Mouse (Mus musculus) lung, adult 2 months (tissue): ENCODE data around the gene Akr1d1. TPM values are rescaled to one million over a fixed set of nuclear protein-coding genes. Genes with fewer than 3 reads are reported as not detected.
A peak's percentile ranks its signal among the peaks of the same experiment; 100 is the strongest.

Experiments
- DNase-seq: peaks from one replicate; pipeline ENCODE4 v3.0.0; 2022
- H3K4me1 ChIP-seq: fragments of 200-500 bp; 2 replicates; pipeline ENCODE4 v1.6.1; 2011; ENCODE audit warnings: low read length; ENCODE audit not compliant: control insufficient read depth, insufficient read depth
- H3K4me3 ChIP-seq: fragments of 200-500 bp; replicated peaks from 2 replicates; pipeline ENCODE3; 2011; ENCODE audit warnings: low read depth, mild to moderate bottlenecking, control low read depth, low read length; ENCODE audit errors: extremely low read depth
- CTCF ChIP-seq: fragments of 200-500 bp; IDR thresholded peaks from 2 replicates; pipeline ENCODE4 v1.5.1; 2011; ENCODE audit warnings: mild to moderate bottlenecking, low read length, control low read depth; ENCODE audit not compliant: insufficient read depth
- POLR2A ChIP-seq: fragments of 200-500 bp; IDR thresholded peaks from 2 replicates; pipeline ENCODE4 v1.6.1; 2011; ENCODE audit warnings: low read depth, mild to moderate bottlenecking, control low read depth, low read length, borderline replicate concordance; ENCODE audit errors: extremely low read depth
- WGBS: fragments of 180-500 bp; shearing (Covaris S2); methylation state at CpG from one replicate; pipeline ENCODE4 v1.1.7; 2018; 5-methylcytosine and 5-hydroxymethylcytosine counted together
- polyA plus RNA-seq: library from polyadenylated mRNA; depleted of rRNA; stranded (reverse); fragments of >200 nt; gene quantifications from 2 replicates; pipeline ENCODE4 v1.2.3, GENCODE M21; 2012

The Akr1d1 gene
- polyA plus RNA-seq, 1 experiment: 0.04 TPM

DNA sequence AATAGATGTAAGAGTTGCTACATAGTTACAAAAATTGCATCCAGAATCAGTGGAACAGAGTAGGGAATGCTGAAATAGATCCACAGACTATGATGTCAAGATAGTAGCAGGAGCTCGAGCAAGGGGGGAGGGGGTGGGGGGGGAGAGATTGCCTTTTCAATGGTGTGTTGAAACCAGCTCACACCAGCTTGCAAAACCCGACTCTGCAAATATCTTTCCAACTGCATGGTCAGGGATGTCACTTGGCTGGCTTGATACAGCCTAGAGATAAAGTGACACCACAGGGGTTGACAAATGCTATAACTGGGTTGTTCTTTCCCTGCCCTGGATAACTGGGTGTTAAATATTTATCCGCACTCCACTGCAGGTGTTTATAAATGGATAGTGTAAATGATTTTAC lies 24.0 kb downstream of the Akr1d1 start:
- DNase-seq: no peak
- WGBS: 63% methylated on average over 3 of the region's 3 CpGs
- no peaks in the 10 kb centered on the region for H3K4me1 ChIP-seq
- H3K4me3 ChIP-seq: no peak overlapping the region
- TF ChIP-seq POLR2A: no peak
- TF ChIP-seq CTCF: no peak

DNA sequence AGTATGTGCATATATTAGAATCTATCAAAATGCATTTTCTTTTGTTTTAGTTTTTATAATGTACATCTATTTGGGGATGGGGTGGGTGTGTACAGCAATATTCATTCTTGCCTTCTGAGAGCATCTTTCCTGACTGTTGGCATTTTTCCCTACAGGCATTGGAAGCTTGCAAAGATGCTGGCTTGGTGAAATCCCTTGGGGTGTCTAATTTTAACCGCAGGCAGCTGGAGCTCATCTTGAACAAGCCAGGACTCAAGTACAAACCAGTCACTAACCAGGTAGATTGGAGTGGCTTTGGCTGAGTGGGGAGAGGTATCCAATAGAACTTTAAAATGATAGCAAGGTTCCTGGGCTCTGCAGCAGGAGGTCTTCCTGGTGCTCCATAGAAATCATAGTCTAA lies 24.4 kb downstream of the Akr1d1 start:
- no peak for DNase-seq
- H3K4me3 ChIP-seq: no peak overlapping the region
- TF ChIP-seq POLR2A (no peak), CTCF (no peak)
- H3K4me1 ChIP-seq: no peaks in the 10 kb centered on the region
- WGBS: 93% methylated on average over 1 of the region's 1 CpGs

DNA sequence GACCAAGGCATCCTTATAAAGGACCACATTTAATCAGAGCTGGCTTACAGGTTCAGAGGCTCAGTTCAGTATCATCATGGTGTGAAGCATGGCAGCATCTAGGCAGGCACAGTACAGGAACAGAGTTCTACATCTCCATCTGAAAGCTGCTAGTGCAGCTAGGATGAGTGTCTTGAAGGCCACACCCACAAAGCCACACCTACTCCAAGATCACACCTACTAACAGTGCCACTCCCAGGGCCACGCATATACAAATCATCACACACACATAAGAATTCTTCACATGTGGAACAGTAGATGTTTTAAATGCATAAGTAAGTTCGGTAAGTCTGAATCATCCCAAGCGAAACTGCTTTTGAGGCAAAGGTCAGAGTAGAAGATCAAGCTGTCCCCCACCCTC lies 33.9 kb downstream of the Akr1d1 start:
- no peak for DNase-seq
- Histone ChIP-seq H3K4me1 (no peaks in the 10 kb centered on the region), H3K4me3 (no peak overlapping the region)
- 70% methylated on average over 3 of the region's 3 CpGs for WGBS
- no peak for TF ChIP-seq CTCF
- TF ChIP-seq POLR2A: no peak

DNA sequence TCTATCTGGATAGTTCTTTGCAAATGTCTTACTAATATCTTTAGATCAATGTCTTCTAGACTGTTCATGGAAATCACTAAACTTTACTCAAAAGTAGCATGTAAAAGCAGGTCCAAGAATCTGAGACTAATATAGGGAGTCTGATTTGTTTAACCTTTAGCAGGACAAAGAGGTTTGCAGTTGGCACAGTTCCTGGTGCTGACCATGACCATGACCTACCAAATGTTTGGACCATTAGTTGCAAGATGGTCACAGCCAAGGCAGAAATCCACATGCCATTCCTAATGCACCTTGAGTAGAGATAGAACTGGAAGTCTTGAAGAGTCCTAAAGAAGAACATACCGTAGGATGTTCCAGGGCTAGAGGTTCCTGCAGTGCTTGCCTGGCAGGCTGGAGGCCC lies 37.4 kb downstream of the Akr1d1 start:
- 100% methylated on average over 1 of the region's 1 CpGs for WGBS

DNA sequence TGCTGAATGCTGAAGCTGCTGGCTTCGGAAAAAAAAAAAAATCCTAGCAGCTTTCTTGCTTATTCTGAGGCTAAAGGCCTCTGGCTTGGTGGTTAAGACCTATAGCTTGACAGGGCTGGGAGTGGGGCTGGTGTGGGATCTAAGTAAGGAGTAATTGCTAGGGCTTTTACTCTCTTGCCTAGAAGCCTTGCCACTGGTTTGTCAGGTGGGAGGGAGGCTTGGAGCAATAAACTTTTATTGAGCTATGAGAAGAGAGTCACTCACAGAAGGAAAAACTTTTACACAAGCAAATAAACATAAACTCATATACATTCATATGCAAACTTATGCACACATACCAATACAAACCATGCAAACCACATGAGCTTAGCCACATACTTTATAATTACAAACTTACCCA lies 42.0 kb downstream of the Akr1d1 start:
- TF ChIP-seq CTCF: no peak
- no peak for TF ChIP-seq POLR2A
- no peaks in the 10 kb centered on the region for H3K4me1 ChIP-seq
- DNase-seq: no peak
- 61% methylated on average over 1 of the region's 1 CpGs for WGBS
- H3K4me3 ChIP-seq: no peak overlapping the region

More for the DNA sequence above, 37.4 kb downstream of the Akr1d1 start:
- no peak for DNase-seq
- H3K4me1 ChIP-seq: no peaks in the 10 kb centered on the region
- no peak overlapping the region for H3K4me3 ChIP-seq
- no peak for TF ChIP-seq CTCF
- TF ChIP-seq POLR2A: no peak

DNA sequence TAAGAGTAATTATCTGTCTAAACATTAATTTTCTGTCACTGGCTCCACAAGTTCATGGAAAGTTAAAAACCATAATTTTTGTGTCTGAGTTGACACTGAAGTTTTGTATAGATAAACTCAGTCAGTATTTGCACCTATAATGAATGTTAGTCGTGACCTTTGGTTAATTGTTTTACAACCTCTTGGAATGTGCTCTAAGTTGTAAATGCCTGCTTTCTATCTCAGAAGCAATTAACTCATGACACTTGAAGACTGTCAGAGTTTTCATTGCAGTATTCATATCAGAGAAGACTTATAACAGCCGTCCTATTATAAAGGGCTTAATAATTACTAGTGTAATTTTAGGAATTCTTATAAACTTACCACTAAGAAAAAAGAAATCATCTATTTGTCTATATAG lies 43.0 kb downstream of the Akr1d1 start:
- TF ChIP-seq CTCF: no peak
- TF ChIP-seq POLR2A: no peak
- WGBS: 52% methylated on average over 2 of the region's 2 CpGs
- H3K4me3 ChIP-seq: no peak overlapping the region
- H3K4me1 ChIP-seq: no peaks in the 10 kb centered on the region
- DNase-seq: no peak

DNA sequence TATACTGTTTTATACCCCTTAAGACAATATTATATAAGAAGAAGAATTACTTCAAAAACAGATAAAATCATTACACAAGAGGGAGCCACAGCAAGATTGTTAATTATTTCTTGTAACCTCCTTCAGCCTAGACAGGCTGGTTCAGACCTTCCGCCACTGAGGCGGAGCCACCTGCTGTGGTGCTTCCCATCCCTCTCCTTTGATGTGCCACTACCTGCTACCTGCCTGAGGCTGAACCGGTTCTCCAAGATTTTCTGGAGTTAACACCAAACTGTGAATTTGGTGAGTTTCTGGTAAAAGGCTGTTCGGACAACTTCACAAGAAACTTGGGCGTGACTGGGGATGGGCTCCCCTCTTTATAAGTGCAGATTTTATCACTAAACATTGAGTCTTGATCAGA lies 50.5 kb downstream of the Akr1d1 start:
- H3K4me3 ChIP-seq: no peak overlapping the region
- H3K4me1 ChIP-seq: no peaks in the 10 kb centered on the region
- 62% methylated on average over 5 of the region's 5 CpGs for WGBS
- DNase-seq: no peak
- TF ChIP-seq CTCF (no peak), POLR2A (no peak)

DNA sequence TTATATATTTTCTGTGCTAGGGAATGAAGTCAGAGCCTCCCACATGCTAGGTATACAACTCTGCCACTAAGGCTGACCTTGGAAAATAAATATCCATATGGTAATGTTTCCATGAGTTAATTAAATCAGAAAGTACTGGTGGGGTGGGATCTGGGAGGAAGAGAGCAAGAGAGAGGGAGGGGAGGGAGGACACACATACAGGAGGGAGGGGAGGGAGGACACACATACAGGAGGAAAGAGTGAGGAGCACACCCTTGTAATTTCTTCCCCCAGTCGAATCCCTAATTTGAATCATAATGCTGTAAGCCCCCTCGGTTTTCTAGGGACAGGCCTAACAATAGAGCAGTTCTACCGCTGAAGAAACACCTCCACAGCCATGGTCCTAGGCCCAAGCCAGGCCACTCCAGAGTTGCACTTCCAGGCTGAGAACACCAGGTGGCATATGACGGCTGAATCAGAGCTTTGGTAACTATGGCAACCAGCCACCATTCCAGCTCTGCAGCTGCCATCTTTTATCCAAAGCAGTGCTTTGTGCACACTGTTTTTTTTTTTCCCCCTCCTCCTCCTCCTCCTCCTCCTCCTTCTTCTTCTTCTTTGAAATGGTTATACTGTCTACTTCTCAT lies 59.5 kb downstream of the Akr1d1 start:
- TF ChIP-seq POLR2A (no peak), CTCF (peak; percentile 86)
- peak; percentile 41 for DNase-seq
- no peak overlapping the region for H3K4me3 ChIP-seq
- WGBS: 34% methylated on average over 4 of the region's 4 CpGs
- peaks cover 4% of the 10 kb centered on the region for H3K4me1 ChIP-seq

DNA sequence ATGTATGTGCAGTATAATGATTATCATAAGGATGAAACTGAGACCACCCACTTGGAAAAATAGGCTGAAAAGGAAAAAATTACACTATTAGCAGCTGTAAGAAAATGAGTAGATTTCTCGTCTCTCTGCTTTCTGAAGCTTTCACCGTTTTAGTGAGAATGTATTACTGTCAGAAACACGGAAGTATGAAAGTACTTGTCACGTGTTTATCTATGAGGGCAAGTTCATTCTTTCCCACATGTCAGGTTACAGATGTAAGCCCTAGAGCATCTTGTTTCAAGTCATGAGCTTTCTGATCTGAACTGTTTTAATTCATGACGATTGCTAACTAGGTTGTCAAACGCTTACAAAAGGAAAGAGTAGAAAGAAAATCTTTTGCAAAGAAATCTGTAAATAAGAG lies 60.8 kb downstream of the Akr1d1 start:
- Histone ChIP-seq H3K4me1 (peaks cover 4% of the 10 kb centered on the region), H3K4me3 (no peak overlapping the region)
- no peak for DNase-seq
- 78% methylated on average over 6 of the region's 6 CpGs for WGBS
- TF ChIP-seq CTCF: no peak
- no peak for TF ChIP-seq POLR2A

DNA sequence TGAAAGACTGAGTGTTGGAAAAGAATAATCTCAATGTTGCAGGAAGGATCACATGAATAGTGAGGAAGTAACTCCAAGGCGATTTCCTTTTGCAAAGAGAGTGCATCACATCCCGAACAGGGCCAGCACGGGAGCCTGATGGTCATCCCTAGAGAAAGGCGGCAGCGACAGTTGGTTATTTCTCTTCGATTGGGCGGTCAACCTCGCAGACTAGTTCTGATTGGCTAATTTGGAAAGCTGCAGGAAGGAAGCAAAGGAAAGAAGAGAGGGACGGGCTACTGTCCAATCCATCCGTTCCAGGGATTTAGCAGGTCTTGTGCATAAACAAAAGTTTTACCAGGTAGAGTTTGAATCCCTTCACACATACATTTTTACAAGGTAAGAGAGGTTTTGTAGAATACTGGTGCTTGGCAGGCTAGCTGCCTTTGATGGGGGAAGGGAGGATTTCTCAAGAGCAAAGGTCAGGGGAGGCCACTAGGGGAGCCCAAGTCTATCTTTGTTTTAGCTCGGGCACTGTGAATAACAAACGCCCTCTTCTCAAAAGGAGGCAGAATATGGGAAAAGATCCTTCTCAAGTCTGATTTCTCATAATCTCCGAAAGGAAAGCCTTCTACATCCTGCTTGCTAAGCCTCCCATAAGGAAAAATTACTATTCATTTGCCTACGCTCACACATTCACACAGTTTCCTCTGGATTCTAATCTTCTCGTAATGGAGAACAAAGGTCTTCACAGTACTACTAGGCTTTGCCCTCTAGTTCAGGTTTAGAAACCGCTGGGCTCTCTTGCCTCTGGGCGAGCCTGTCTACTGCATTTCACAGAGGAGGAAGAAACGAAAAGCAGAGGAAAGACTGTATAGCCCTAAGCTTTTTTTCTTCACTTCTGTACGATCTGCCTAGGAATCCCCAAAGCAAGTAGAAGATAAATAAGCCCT lies 62.4 kb downstream of the Akr1d1 start:
- 56% methylated on average over 19 of the region's 19 CpGs for WGBS
- DNase-seq: peak; percentile 33
- no peak overlapping the region for H3K4me3 ChIP-seq
- TF ChIP-seq CTCF: peak; percentile 72
- no peak for TF ChIP-seq POLR2A
- peaks cover 4% of the 10 kb centered on the region for H3K4me1 ChIP-seq

DNA sequence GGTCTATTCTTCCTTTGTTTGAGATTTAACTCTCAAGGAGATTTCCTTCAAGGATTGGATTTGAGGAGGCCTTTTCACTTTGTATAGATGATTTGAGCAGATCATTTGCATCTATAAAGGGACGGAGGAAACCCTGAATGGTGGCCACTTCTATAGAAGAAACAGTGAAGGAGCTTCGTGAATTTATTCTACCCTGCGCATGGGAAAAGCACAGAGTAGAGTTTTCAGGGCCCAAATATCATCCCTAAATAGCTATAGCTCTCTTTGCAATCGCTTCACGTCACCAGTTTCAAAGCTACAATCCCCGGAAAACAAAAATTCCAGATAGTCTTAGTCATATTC lies 63.0 kb downstream of the Akr1d1 start:
- TF ChIP-seq CTCF (no peak), POLR2A (no peak)
- H3K4me3 ChIP-seq: no peak overlapping the region
- 74% methylated on average over 6 of the region's 6 CpGs for WGBS
- H3K4me1 ChIP-seq: peaks cover 4% of the 10 kb centered on the region
- DNase-seq: no peak
